Mouse (Mus musculus) retina, postnatal 1 day (tissue): ENCODE results near the gene Knop1.
A peak's percentile ranks its signal among the peaks of the same experiment; 100 is the strongest.

Experiments used
- DNase-seq: peaks from one replicate; pipeline ENCODE4 v3.0.0-alpha.2; 2012

Knop1 gene

GRCm38 (mm10) chr7:118855877-118856304 is at the start of gene Knop1:
TSS of gene Knop1 (minus strand) at chr7:118856254.
- no peak for DNase-seq

DNA sequence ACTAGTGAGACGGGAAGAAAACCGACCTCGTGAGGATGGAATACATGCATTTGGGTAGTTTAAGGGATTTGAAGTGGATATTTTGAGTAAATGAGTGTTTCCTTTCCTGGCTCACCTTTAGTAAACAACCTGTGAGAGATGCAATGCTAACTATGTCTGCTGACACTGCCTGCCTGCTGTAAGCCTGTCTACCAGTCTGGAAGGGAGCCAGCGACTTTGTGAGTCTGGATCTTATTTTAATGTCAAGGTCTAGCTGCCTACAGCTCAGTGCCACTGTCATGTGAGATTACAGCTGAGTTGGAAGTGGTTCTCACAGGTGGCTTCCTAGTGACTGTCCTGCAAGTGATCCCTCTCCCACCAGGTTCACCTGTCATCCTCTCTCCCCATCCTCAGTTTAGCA is 48.5 kb upstream of the Knop1 start:
- DNase-seq: no peak

- DNase-seq: no peak
These were observed 47.8 kb upstream of the Knop1 start for GRCm38 (mm10) chr7:118903879-118904278.

DNA sequence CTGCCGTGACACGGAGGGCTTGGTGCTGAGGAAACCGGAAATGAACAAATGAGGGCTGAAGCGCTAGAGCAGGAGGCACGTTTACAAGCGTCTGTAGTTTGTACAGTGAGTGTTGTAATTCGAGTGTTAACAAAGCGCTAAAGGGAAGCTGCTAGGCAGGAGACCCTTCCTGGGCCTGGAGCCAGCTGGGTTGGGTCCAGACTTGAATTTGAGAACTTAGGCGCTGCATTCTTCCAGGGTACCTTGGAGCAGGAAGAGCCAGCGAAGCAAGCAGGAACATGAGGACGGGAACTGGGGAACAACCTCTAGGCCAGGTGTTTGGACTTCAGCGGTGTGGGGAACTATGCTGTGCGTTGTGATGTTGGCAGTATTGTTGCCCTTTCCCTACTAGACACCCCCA is 46.9 kb upstream of the Knop1 start:
- no peak for DNase-seq

GRCm38 (mm10) chr7:118900090-118900489 is 44.0 kb upstream of the Knop1 start:
- DNase-seq: no peak

DNA sequence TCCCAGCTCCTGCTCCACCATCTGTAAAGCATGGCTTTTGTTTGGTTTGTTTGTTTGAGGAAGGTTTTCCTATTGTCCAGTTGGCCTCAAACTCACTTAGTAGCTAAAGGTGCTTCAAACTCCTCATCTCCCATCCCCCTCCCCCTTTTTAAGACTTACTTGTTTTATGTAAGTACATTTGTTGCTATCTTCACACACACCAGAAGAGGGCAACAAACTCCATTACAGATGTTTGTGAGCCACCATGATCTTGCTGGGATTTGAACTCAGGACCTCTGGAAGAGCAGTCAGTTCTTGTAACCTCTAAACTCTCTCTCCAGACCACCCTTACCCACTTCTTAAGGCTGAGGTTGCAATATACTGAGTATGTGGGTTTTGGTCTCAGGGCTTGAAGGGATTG is 42.0 kb upstream of the Knop1 start:
- DNase-seq: no peak

DNA sequence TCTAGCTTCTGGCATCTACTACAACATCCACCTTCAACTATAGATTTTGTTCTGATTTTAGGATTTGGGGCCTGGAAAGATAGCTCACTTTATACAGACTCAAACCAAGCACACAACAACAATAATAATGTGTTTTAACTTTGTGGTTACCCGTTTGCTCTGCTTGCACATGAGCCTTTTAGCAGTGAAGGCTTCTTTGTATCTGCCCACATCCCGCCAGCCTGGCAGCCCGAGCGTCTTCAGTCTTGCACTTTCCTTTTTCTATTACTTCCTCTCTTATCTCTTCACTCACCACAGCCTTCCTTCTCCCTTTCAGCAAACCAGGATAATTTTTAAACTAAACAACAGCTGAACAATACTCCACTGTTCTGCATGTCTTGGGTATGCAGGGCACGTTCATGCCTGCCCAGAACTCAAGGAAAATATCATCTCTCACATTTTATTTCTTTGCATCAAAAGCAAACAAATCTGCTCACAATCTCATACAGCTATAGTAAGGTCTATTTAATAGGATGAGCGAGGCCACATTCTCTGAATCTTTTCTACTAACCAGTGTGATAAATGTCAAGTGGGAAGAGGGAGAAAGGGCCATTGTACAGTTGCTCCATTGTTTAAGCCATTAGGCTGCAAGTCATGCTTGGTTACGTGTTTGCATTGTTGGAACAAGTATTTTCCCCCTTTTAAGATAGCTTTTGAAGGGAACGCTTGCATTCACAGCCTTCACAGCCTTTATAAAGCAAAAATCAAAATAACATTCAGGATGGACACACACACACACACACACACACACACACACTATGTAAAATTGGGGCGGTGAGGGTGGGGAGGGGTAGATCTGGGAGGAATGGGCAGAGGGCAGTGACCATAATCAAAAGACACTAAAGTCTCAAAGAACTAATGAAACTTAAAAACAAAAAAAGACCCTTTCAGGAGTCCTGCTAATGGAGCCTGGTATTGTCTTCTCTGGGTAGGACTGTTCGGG is 39.7 kb upstream of the Knop1 start:
- DNase-seq: peak; percentile 59

GRCm38 (mm10) chr7:118889046-118889680 is 33.1 kb upstream of the Knop1 start:
- peak; percentile 45 for DNase-seq

- DNase-seq: no peak
These were observed 31.4 kb upstream of the Knop1 start for GRCm38 (mm10) chr7:118887303-118888055.

- DNase-seq: no peak
These were observed 28.9 kb upstream of the Knop1 start for GRCm38 (mm10) chr7:118884969-118885368.

GRCm38 (mm10) chr7:118883957-118884356 is 27.9 kb upstream of the Knop1 start:
- DNase-seq: no peak

DNA sequence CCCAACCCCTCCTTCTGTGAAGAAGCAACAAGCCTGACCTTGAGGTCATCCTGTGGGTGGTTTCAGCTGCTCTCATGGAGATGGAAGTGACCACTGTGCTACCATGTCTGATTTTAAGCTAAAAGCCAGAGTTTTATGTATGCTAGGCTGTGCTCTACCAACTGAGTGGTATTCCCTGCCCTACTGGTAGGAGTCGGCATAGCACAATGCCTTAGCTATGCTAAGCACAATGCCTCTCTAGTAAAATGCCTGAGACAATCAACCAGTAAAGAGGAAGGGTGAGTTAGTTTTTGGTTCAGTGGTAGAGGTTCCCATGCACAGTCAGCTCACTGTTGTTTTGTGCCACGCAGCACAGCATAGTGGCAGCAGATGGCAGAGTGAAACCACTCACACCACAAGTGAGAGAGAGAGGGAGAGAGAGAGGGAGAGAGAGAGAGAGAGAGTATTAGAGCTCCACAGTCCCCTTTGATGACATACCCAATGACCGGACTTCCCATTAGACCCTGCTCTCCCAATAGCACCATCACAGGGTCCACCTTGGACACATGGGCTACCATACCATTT is 23.5 kb upstream of the Knop1 start:
- no peak for DNase-seq

GRCm38 (mm10) chr7:118865362-118865761 is 9.3 kb upstream of the Knop1 start:
- no peak for DNase-seq

GRCm38 (mm10) chr7:118858640-118859039 is 2.6 kb upstream of the Knop1 start:
- no peak for DNase-seq

DNA sequence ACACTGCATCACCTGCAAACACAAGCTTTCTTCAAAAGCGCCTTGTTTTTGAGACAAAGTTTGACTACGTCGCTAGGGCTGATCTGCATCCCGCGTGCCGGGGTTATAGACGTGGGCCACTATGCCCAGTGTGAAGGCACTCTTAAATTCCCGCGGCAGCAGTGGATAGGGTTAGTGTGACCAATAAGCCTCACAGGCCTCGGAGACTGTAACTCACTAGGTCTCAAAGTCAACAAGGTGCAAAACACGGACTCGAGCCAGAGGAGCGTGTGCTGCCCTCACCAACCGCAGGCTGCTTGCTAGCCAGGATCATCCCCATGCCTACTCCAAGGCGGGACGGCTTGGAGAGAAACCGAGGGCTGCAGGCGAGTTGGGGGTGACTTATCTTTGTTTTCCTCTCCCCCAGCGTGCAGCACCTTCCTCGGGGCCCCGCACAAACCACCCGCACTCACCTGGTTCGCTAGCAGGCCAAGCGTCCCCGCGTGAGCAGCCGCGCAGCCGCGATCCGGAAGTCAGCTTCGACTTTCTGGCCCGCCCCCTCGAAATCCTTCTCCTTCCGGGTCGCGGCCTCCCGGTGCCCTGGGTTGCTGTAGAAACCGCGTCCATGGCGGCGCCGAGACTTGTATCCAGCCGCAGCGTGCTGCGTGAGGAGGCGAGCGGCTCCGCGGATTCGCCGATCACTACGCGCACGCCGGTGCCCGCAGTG is 730 bp downstream of the Knop1 start, which contains the start of gene Iqck:
Iqck (plus strand) TSS at position 582 of the 706 bp plus-strand sequence.
- peak; percentile 96 for DNase-seq

- DNase-seq: no peak
These were observed 1.4 kb downstream of the Knop1 start for GRCm38 (mm10) chr7:118854606-118855005.

DNA sequence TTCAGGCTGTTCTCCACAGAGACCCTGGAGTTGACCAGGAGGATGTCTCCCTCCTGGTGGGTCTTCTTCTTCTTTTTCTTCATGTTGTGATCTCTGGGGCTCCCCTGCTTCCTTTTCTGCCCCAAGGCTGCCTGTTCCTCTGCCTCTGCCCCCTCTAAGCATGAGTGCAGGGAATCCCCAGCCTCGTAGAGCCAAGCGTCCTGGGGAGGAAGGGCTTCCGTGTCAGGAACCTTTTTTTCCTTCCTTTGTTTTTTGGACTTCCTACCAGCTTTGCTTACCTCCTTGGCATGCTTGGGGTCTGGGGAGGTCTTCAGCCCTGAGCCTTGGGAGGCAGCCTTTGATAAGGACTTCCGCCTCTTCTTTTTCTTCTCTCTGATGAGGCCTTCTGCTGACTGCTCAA is 3.4 kb downstream of the Knop1 start:
- DNase-seq: no peak

DNA sequence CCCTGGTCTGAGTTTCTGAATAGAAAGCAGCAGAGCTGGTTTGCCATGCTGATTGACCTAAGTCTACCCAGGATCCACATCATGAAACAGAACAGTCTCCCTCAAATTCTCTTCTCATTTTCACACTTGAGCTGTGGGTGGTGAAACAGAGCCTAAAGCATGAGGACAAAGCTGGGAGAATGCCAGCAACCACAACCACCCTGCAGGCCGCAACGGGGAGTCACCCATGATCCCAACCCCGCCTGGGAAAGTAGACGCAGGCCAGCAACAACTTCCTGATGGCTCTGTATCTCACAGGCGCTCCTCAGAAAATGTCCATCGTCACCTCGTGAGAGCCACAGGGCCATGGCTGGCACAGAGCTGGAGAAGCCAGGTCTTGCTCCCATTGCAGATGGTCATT is 4.5 kb downstream of the Knop1 start:
- DNase-seq: no peak

GRCm38 (mm10) chr7:118850676-118851290 is 5.3 kb downstream of the Knop1 start:
- DNase-seq: no peak

DNA sequence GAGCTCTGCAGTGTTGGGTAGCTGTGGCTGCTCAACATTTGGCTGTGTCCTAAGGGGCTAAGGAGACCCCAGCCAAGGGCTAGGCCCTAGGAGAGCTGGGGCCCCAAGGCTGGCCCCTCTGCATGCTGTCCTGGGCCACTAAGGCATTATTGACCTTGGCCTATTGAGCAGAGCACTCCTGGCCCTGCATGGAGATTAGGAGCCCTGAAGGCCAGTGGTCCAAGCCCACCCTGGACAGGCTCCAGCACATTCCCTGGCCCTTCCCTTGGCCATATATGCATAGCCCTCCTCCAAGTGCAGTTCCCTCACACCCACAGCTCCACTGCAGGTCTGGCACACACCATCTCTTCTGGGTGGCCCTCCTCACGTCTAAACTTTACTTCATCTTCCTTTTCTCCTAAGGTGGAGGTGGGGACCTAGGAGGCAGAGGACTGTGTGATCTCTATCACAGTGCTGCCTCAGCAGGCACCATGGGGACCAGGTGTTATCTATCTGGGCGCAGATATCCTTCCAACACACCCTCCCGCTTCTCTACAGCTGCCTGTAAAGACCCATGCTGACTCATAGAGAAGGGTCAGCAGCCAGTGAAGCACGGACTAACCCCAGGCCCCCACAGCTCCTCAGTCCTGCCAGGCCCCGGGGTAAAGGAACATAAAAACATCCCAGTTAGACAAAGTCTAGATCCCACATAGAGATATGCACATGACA is 6.4 kb downstream of the Knop1 start:
- DNase-seq: no peak

DNA sequence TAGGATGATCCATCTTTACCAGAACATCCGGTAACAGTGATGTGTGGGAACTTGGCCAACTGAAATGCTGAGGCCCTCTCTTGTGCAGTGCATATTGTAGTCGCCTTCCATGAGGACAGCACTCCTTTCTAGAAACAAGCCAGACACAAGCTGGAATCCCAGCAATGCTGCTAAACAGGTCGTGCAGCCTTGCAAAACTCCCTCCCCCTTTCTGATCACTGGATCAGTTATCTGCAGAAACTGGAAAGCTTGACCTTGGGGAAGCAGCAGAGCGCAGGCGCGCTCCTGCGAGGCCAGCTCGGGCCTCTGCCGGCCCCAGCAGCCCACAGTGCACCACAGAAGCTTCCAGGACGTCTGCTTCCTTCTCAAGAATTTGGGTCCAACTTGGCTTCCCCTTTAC is 7.3 kb downstream of the Knop1 start:
- no peak for DNase-seq
